Mouse (Mus musculus): ENCODE data around the gene Fcho2. TPM values are rescaled to one million over a fixed set of nuclear protein-coding genes. Genes with fewer than 3 reads are reported as not detected.
"Not testable (repeated sequence)": the region's sequence is repeated elsewhere in the genome, so short reads cannot be mapped to it uniquely, and the experiment has no call there.

Fcho2 gene
- total RNA-seq (2021): 10 to 100 TPM; 37.9 to 43.0 TPM
- long read RNA-seq, experiment 1, partial matches to known transcripts: 0 of 1 reads
- long read RNA-seq, experiment 1, other reads (novel, unspliced or antisense): 1 of 1 reads
- long read RNA-seq, experiment 2: 0 reads

- intact Hi-C loops (cut with DNase I): no loop called here
These were observed at the start of gene Fcho2 for GRCm38 (mm10) chr13:98815147-98815785. Gene Fcho2, minus strand, starts transcription at chr13:98815449.

DNA sequence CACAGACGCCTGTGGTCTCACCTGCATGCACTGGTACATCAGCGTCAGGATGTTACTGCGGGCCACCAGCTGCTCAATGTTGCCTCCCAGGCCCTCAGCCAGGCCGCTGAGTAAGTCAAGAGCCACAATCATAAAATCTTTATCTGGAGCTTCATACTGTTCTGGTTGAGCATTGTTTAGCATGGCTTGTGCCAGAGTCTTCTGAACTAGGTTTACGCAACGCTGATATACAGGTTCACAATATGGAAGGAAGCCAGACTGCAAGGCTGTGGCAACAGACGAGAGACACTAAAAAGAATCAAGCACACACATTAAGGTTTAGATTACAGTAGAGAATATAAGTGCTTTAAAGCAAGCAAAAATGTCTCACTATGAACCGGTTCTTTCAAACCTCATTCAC, 40.0 kb upstream of the Fcho2 start:
- DNase-seq: no peak
- intact Hi-C loops (cut with DNase I): no loop called here

More at GRCm38 (mm10) chr13:98815147-98815785, at the start of gene Fcho2:
- peak; percentile 99 to 100 for DNase-seq

DNA sequence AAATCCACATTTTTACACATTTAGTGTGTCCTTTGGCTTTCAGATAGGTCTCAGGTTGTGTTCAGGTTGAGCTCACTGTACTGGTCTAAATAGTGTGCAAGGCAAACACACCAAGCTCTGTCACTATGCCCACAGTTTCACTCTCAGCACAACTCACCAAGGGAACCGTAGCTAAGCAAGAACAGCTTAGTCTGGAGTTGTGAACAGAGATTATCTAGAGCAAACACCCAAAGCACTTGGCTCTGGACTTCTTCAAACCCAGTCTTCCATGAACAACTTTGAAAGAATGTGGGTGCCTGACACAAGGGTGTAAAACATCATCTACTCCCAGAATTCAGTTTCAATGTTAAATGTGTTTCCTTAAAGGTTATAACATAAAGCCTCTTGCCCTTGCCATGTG, 30.5 kb upstream of the Fcho2 start:
- intact Hi-C loops (cut with DNase I): no loop called here
- no peak for DNase-seq

GRCm38 (mm10) chr13:98836423-98837088, 21.3 kb upstream of the Fcho2 start:
- intact Hi-C loops (cut with DNase I): no loop called here
- DNase-seq: no peak

- intact Hi-C loops (cut with DNase I): no loop called here
- DNase-seq: no peak
These were observed 20.5 kb upstream of the Fcho2 start for GRCm38 (mm10) chr13:98835740-98836139.

- intact Hi-C loops (cut with DNase I): no loop called here
- DNase-seq: no peak
These were observed 19.5 kb upstream of the Fcho2 start for GRCm38 (mm10) chr13:98834723-98835122.

- intact Hi-C loops (cut with DNase I): no loop called here
- DNase-seq: peak in 1 of 2 experiments; percentile 12
These were observed 18.9 kb upstream of the Fcho2 start for GRCm38 (mm10) chr13:98834199-98834598.

GRCm38 (mm10) chr13:98832451-98833450, 17.5 kb upstream of the Fcho2 start:
- intact Hi-C loops (cut with DNase I): no loop called here
- no peak for DNase-seq

- DNase-seq; intact Hi-C loops (cut with DNase I): not testable (repeated sequence)
These were observed 13.8 kb upstream of the Fcho2 start for GRCm38 (mm10) chr13:98829026-98829425.

- intact Hi-C loops (cut with DNase I): no loop called here
- no peak for DNase-seq
These were observed 10.3 kb upstream of the Fcho2 start for GRCm38 (mm10) chr13:98825574-98825973.

GRCm38 (mm10) chr13:98819094-98819493, 3.8 kb upstream of the Fcho2 start:
- DNase-seq: no peak
- intact Hi-C loops (cut with DNase I): no loop called here

GRCm38 (mm10) chr13:98818205-98818604, 3.0 kb upstream of the Fcho2 start:
- intact Hi-C loops (cut with DNase I): no loop called here
- no peak for DNase-seq

DNA sequence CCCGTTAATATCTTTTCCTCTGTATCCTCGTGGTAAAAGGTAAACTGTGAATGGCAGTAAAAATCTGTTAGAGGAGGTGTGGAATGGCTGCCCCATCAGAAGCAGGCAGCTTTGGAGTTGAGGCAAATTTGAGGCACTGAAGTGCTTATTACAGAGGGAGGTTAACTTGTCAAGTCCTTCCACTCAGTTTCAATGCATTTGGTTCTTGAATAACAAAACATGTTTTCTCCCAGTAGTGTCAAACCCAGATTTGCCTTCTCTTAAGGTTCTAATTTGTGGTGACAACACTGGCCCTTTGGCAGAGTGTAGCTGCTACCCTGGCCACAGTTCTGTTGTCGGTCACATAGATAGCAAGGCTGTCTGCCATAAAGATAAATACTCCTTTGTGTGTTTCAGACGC, 2.5 kb upstream of the Fcho2 start:
- DNase-seq: no peak
- intact Hi-C loops (cut with DNase I): no loop called here

GRCm38 (mm10) chr13:98816981-98817660, 1.9 kb upstream of the Fcho2 start:
- DNase-seq; intact Hi-C loops (cut with DNase I): not testable (repeated sequence)

- no peak for DNase-seq
These were observed 1.3 kb upstream of the Fcho2 start for GRCm38 (mm10) chr13:98816571-98816970.

DNA sequence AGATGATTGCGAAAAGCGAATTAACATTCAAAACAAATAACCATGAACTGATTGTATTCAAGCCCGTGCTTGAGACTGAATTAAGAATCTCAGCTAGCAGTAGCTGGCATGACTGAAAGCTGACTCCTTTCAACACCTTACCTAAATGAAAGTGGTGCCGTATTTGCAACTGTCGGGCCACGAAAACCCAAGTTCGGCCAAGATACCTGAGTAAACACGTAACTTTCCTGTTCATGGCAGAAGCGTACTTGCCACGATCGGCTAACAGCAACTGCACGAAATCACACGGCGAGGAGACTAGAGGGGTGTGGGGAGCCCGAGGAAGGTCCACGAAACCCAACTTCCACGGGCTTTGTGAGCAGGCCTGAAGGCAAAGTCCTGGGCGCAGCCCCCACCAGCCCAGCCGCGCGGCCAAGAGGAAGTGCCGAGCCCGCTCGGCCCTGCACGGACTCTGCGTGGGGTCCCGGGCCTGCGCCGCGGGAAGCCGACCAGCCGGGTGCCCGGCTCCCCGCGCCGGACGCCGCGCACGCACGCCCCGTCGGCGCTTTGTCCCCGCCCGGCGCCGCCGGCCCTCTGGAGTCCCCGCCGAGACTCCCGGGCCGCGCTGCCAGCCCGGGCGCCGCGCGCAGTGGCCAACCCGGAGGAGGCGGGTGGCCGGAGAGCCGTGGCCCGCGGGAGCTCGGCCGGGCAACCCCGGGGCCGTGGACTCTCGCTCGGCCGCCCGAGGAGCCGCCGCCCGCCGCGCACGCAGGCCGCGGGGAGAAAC, 791 bp downstream of the Fcho2 start:
- intact Hi-C loops (cut with DNase I): no loop called here
- DNase-seq: peak; percentile 73

More at GRCm38 (mm10) chr13:98816571-98816970, 1.3 kb upstream of the Fcho2 start:
- intact Hi-C loops (cut with DNase I): no loop called here

DNA sequence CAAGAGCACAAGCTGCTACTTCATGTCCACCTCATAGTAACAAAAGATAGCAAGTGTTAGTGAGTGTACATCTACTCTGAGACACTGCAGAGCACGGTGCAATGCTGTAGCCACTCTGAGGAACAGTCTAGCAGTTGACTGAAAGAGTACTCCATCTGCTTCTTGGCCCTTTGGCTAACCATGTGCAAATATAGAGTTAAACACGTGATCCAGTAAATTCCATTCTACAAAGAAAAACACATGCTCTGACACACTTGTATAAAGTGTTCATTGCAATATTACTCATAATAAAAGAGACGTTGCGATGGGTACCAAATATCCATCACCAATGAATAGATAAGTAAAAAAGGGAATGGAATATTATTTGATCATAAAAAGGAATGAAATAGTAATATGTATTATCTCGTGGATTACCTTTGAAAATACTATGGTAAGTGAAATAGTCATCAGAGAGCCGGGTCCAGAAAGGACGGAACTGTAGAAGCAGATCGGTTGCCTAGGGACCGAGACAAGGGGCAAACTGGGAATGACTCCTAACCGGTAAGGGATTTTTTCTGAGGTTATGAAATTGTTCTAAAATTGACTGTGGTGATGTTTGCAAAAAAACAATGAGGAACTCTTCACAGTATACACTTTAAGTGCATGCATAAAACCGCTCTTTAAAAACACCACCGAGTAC, 1.5 kb downstream of the Fcho2 start:
- DNase-seq: no peak
- intact Hi-C loops (cut with DNase I): no loop called here

GRCm38 (mm10) chr13:98813167-98813566, 2.1 kb downstream of the Fcho2 start:
- intact Hi-C loops (cut with DNase I): no loop called here
- DNase-seq: no peak

- intact Hi-C loops (cut with DNase I): no loop called here
- no peak for DNase-seq
These were observed 3.0 kb downstream of the Fcho2 start for GRCm38 (mm10) chr13:98812285-98812684.
